Mouse (Mus musculus) cerebellum, postnatal 14 days (tissue): ENCODE results near the gene Spata20.

Experiments used
- DNase-seq, 2 experiments: peaks; one replicate each; pipeline ENCODE4 v3.0.0; 2021; ENCODE audit warnings: mixed read lengths in 2 of 2

Gene Spata20

GRCm38 (mm10) chr11:94486001-94486400 lies at the start of gene Spata20:
Gene Spata20, minus strand, starts transcription at chr11:94486179.
- DNase-seq, result peak; percentile 97

- DNase-seq, result no peak
Measured at GRCm38 (mm10) chr11:94533171-94533570, 47.2 kb upstream of the Spata20 start.

GRCm38 (mm10) chr11:94528879-94529278 lies 42.9 kb upstream of the Spata20 start:
- DNase-seq, result no peak

- DNase-seq, result no peak
Measured at GRCm38 (mm10) chr11:94526171-94526879, 40.3 kb upstream of the Spata20 start.

- DNase-seq, result peak; percentile 62 to 77
Measured at GRCm38 (mm10) chr11:94521219-94521843, 35.4 kb upstream of the Spata20 start, which contains the start of gene Mycbpap. Gene Mycbpap, minus strand, starts transcription at chr11:94521742.

- DNase-seq, result no peak
Measured at GRCm38 (mm10) chr11:94513452-94513851, 27.5 kb upstream of the Spata20 start.

- no peak for DNase-seq
Measured at GRCm38 (mm10) chr11:94508976-94509375, 23.0 kb upstream of the Spata20 start.

GRCm38 (mm10) chr11:94501482-94501881 lies 15.5 kb upstream of the Spata20 start:
- no peak for DNase-seq

- no peak for DNase-seq
Measured at GRCm38 (mm10) chr11:94500362-94500761, 14.4 kb upstream of the Spata20 start.

GRCm38 (mm10) chr11:94499661-94500152 lies 13.7 kb upstream of the Spata20 start, which contains the start of gene Epn3:
Gene Epn3, minus strand, starts transcription at chr11:94499974.
- DNase-seq, result peak; percentile 69 to 72

- peak; percentile 86 to 89 for DNase-seq
Measured at GRCm38 (mm10) chr11:94499035-94499434, 13.1 kb upstream of the Spata20 start.

- DNase-seq, result peak; percentile 77 to 80
Measured at GRCm38 (mm10) chr11:94498093-94498996, 12.4 kb upstream of the Spata20 start.

GRCm38 (mm10) chr11:94495415-94495814 lies 9.4 kb upstream of the Spata20 start:
- no peak for DNase-seq

- no peak for DNase-seq
Measured at GRCm38 (mm10) chr11:94491749-94492099, 5.7 kb upstream of the Spata20 start.

- peak; percentile 67 to 77 for DNase-seq
Measured at GRCm38 (mm10) chr11:94491035-94491748, 5.2 kb upstream of the Spata20 start.

- DNase-seq, result peak; percentile 41 to 55
Measured at GRCm38 (mm10) chr11:94489745-94490144, 3.8 kb upstream of the Spata20 start.

GRCm38 (mm10) chr11:94488767-94489533 lies 3.0 kb upstream of the Spata20 start:
- DNase-seq, result peak; percentile 40 to 57

- peak in 1 of 2 experiments; percentile 24 for DNase-seq
Measured at GRCm38 (mm10) chr11:94485223-94485622, 756 bp downstream of the Spata20 start.

- peak in 1 of 2 experiments; percentile 26 for DNase-seq
Measured at GRCm38 (mm10) chr11:94484636-94485035, 1.3 kb downstream of the Spata20 start.

GRCm38 (mm10) chr11:94483921-94484320 lies 2.1 kb downstream of the Spata20 start:
- DNase-seq, result peak; percentile 58 to 63

- DNase-seq, result peak; percentile 81 to 87
Measured at GRCm38 (mm10) chr11:94483436-94483835, 2.5 kb downstream of the Spata20 start.
